Mouse (Mus musculus) CH12.LX (cell line): Measurements from ENCODE around the gene Rnf185. TPM values are rescaled to one million over a fixed set of nuclear protein-coding genes. Genes with fewer than 3 reads are reported as not detected.
A peak's percentile ranks its signal among the peaks of the same experiment; 100 is the strongest.

Experiments used
- DNase-seq: peaks from one replicate; pipeline ENCODE4 v3.0.0-alpha.2; 2013; ENCODE audit errors: extremely low read depth
- H3K27ac ChIP-seq: 2 replicates; pipeline ENCODE4 v1.5.1; 2012; ENCODE audit warnings: low read depth, mild to moderate bottlenecking, control low read depth, moderate library complexity; ENCODE audit not compliant: insufficient read depth
- H3K27me3 ChIP-seq: replicated peaks from 2 replicates; pipeline ENCODE3; 2012; ENCODE audit warnings: inconsistent platforms
- H3K36me3 ChIP-seq, 2 experiments: replicated peaks in 1 of 2; 2 replicates each; pipeline versions ENCODE3 to v1.6.1; 2012; ENCODE audit warnings: inconsistent platforms in 1 of 2, low read length in 1 of 2, mild to moderate bottlenecking in 1 of 2, mixed read lengths in 1 of 2, moderate library complexity in 1 of 2; ENCODE audit not compliant: control insufficient read depth in 1 of 2, insufficient read depth in 1 of 2
- H3K4me1 ChIP-seq, 2 experiments: 2 replicates each; pipeline ENCODE4 v1.6.1; 2012; ENCODE audit warnings: inconsistent platforms in 1 of 2, moderate library complexity in 1 of 2; ENCODE audit not compliant: insufficient read depth in 2 of 2, control insufficient read depth in 1 of 2
- H3K4me2 ChIP-seq: 2 replicates; pipeline ENCODE4 v1.6.1; 2012; ENCODE audit warnings: low read depth, mild to moderate bottlenecking, control low read depth; ENCODE audit not compliant: poor library complexity, insufficient read depth, severe bottlenecking
- H3K4me3 ChIP-seq, 3 experiments: fragments of 150-350 bp in 1 of 3; sonication (generic) in 1 of 3; replicated peaks in 1 of 3; 2 replicates each; pipeline versions ENCODE3 to v1.5.1; 2011 to 2012; ENCODE audit warnings: low read depth in 2 of 3, low read length in 2 of 3, mild to moderate bottlenecking in 2 of 3, moderate library complexity in 2 of 3, control low read depth in 1 of 3, improper control_type of control experiment in 1 of 3, inconsistent platforms in 1 of 3, mixed read lengths in 1 of 3; ENCODE audit not compliant: poor library complexity in 1 of 3
- H3K79me2 ChIP-seq: replicated peaks from 2 replicates; pipeline ENCODE4 v1.6.1; 2012; ENCODE audit warnings: mild to moderate bottlenecking, moderate library complexity; ENCODE audit not compliant: control insufficient read depth, poor library complexity, insufficient read depth, severe bottlenecking; ENCODE audit errors: extremely low read depth
- H3K9ac ChIP-seq: 2 replicates; pipeline ENCODE4 v1.6.1; 2012; ENCODE audit warnings: low read depth, mild to moderate bottlenecking, control low read depth, moderate library complexity; ENCODE audit not compliant: insufficient read depth
- H3K9me3 ChIP-seq: replicated peaks from 2 replicates; pipeline ENCODE3; 2012; ENCODE audit warnings: low read length, inconsistent platforms, mixed read lengths
- CHD1 ChIP-seq: IDR thresholded peaks from 2 replicates; pipeline ENCODE4 v1.6.1; 2012; ENCODE audit warnings: low read depth, low read length, improper control_type of control experiment, inconsistent platforms
- CTCF ChIP-seq, 2 experiments: IDR thresholded peaks in 1 of 2; conservative IDR thresholded peaks in 1 of 2; 2 replicates each; pipeline ENCODE4 v1.5.1; 2011 to 2012; ENCODE audit warnings: low read depth in 2 of 2, low read length in 2 of 2, improper control_type of control experiment in 1 of 2, inconsistent platforms in 1 of 2, mild to moderate bottlenecking in 1 of 2, moderate library complexity in 1 of 2
- E2F4 ChIP-seq: IDR thresholded peaks from 2 replicates; pipeline ENCODE4 v1.6.1; 2011; ENCODE audit warnings: low read depth, low read length, improper control_type of control experiment; ENCODE audit not compliant: insufficient replicate concordance
- ELF1 ChIP-seq: IDR thresholded peaks from 2 replicates; pipeline ENCODE4 v1.6.1; 2014; ENCODE audit warnings: low read depth, mild to moderate bottlenecking, inconsistent platforms, low read length, improper control_type of control experiment
- ETS1 ChIP-seq: conservative IDR thresholded peaks from 2 replicates; pipeline ENCODE4 v1.6.1; 2012; ENCODE audit warnings: low read depth, mild to moderate bottlenecking, inconsistent platforms, low read length, improper control_type of control experiment, moderate library complexity
- HCFC1 ChIP-seq: IDR thresholded peaks from 2 replicates; pipeline ENCODE4 v1.6.1; 2012; ENCODE audit warnings: low read depth, mild to moderate bottlenecking, inconsistent platforms, low read length, improper control_type of control experiment
- IRF4 ChIP-seq: IDR thresholded peaks from 2 replicates; pipeline ENCODE4 v1.6.1; 2014; ENCODE audit warnings: low read depth, mild to moderate bottlenecking, inconsistent platforms, low read length, improper control_type of control experiment
- JUN ChIP-seq: IDR thresholded peaks from 2 replicates; pipeline ENCODE4 v1.6.1; 2011; ENCODE audit warnings: low read depth, mild to moderate bottlenecking, low read length, improper control_type of control experiment, moderate library complexity; ENCODE audit not compliant: insufficient read depth
- KAT2A ChIP-seq: IDR thresholded peaks from 2 replicates; pipeline ENCODE4 v1.6.1; 2012; ENCODE audit warnings: low read length, improper control_type of control experiment, inconsistent platforms; ENCODE audit not compliant: insufficient replicate concordance
- MAFK ChIP-seq: IDR thresholded peaks from 2 replicates; pipeline ENCODE4 v1.6.1; 2011; ENCODE audit warnings: low read length, improper control_type of control experiment; ENCODE audit not compliant: insufficient replicate concordance
- MAX ChIP-seq: IDR thresholded peaks from 2 replicates; pipeline ENCODE4 v1.6.1; 2011; ENCODE audit warnings: low read length, improper control_type of control experiment
- MAZ ChIP-seq: IDR thresholded peaks from 2 replicates; pipeline ENCODE4 v1.6.1; 2012; ENCODE audit warnings: low read depth, mild to moderate bottlenecking, inconsistent platforms, low read length, improper control_type of control experiment, moderate library complexity
- MEF2A ChIP-seq: IDR thresholded peaks from 2 replicates; pipeline ENCODE4 v1.6.1; 2014; ENCODE audit warnings: low read depth, mild to moderate bottlenecking, inconsistent platforms, low read length, improper control_type of control experiment, borderline replicate concordance
- MXI1 ChIP-seq: IDR thresholded peaks from 2 replicates; pipeline ENCODE4 v1.6.1; 2011; ENCODE audit warnings: mild to moderate bottlenecking, low read depth, low read length, improper control_type of control experiment
- MYC ChIP-seq: IDR thresholded peaks from 2 replicates; pipeline ENCODE4 v1.6.1; 2011; ENCODE audit warnings: low read depth, mild to moderate bottlenecking, improper control_type of control experiment, low read length
- NRF1 ChIP-seq: IDR thresholded peaks from 2 replicates; pipeline ENCODE4 v1.6.1; 2014; ENCODE audit warnings: low read depth, mild to moderate bottlenecking, inconsistent platforms, low read length, improper control_type of control experiment, moderate library complexity
- POLR2A ChIP-seq: IDR thresholded peaks from 2 replicates; pipeline ENCODE4 v1.6.1; 2011; ENCODE audit warnings: low read depth, mild to moderate bottlenecking, improper control_type of control experiment, low read length
- RAD21 ChIP-seq: IDR thresholded peaks from 2 replicates; pipeline ENCODE4 v1.6.1; 2011; ENCODE audit warnings: low read depth, mild to moderate bottlenecking, low read length, improper control_type of control experiment, moderate library complexity
- RCOR1 ChIP-seq: conservative IDR thresholded peaks from 2 replicates; pipeline ENCODE4 v1.6.1; 2012; ENCODE audit warnings: low read depth, mild to moderate bottlenecking, inconsistent platforms, low read length, improper control_type of control experiment
- SMC3 ChIP-seq: IDR thresholded peaks from 2 replicates; pipeline ENCODE4 v1.6.1; 2011; ENCODE audit warnings: low read depth, low read length, improper control_type of control experiment
- TBP ChIP-seq: conservative IDR thresholded peaks from 2 replicates; pipeline ENCODE4 v1.6.1; 2011; ENCODE audit warnings: low read depth, low read length, improper control_type of control experiment
- TCF12 ChIP-seq: IDR thresholded peaks from 2 replicates; pipeline ENCODE4 v1.6.1; 2014; ENCODE audit warnings: low read depth, mild to moderate bottlenecking, inconsistent platforms, low read length, improper control_type of control experiment
- UBTF ChIP-seq: IDR thresholded peaks from 2 replicates; pipeline ENCODE4 v1.6.1; 2012; ENCODE audit warnings: low read depth, mild to moderate bottlenecking, inconsistent platforms, low read length, improper control_type of control experiment, moderate library complexity
- USF1 ChIP-seq: IDR thresholded peaks from 2 replicates; pipeline ENCODE4 v1.6.1; 2014; ENCODE audit warnings: low read depth, mild to moderate bottlenecking, inconsistent platforms, low read length, improper control_type of control experiment
- USF2 ChIP-seq: conservative IDR thresholded peaks from 2 replicates; pipeline ENCODE4 v1.6.1; 2011; ENCODE audit warnings: low read depth, low read length, improper control_type of control experiment
- ZKSCAN1 ChIP-seq: IDR thresholded peaks from 2 replicates; pipeline ENCODE4 v1.6.1; 2012; ENCODE audit warnings: low read depth, inconsistent platforms, low read length, improper control_type of control experiment, borderline replicate concordance
- ZNF384 ChIP-seq: IDR thresholded peaks from 2 replicates; pipeline ENCODE4 v1.6.1; 2012; ENCODE audit warnings: low read depth, low read length, improper control_type of control experiment, inconsistent platforms
- dilution Hi-C: fragments of 300-500 bp; cut with MboI; formaldehyde crosslinking; loops from 2 replicates; pipeline ENCODE4 v1.14.3; 2020; ENCODE audit warnings: low sequenced_read_pairs; ENCODE audit not compliant: extremely low pct_unique_long_range_greater_than_20kb, extremely low pct_ligation_motif_present
- in situ Hi-C: fragments of 300-500 bp; cut with MboI; formaldehyde crosslinking; loops from 3 replicates; pipeline ENCODE4 v1.14.3; 2019; ENCODE audit warnings: low sequenced_read_pairs, low pct_ligation_motif_present, low pct_unique_long_range_greater_than_20kb, mixed read lengths
- polyA plus RNA-seq: library from polyadenylated mRNA; unstranded; fragments of >175 nt; gene quantifications from 2 replicates; pipeline ENCODE4 v1.2.1, GENCODE M21; 2012; ENCODE audit warnings: low read depth; ENCODE audit not compliant: insufficient read length
- total RNA-seq, 2 experiments: library from RNA; depleted of rRNA; stranded (reverse); fragments of 300-350 nt in 1 of 2; fragments of >200 nt in 1 of 2; gene quantifications; 2 replicates each; pipeline ENCODE4 v1.2.3; 2012 to 2014

Gene Rnf185
- total and polyA plus RNA-seq, 3 experiments, result 15.6 to 26.7 (median 26.4) TPM

GRCm38 (mm10) chr11:3404287-3405047 is 47.7 kb downstream of the Rnf185 start:
- Histone ChIP-seq H3K27me3 (no peaks in the 10 kb centered on the region), H3K27ac (no peak overlapping the region), H3K4me3 (no peak overlapping the region), H3K4me1 (peaks cover 5 to 67% of the 10 kb centered on the region in 2 experiments; a peak in 2 of 4 replicates), H3K4me2 (no peak overlapping the region), H3K9ac (no peak overlapping the region), H3K79me2 (peaks cover 56% of the 10 kb centered on the region), H3K9me3 (no peaks in the 10 kb centered on the region), H3K36me3 (peaks cover 0 to 52% of the 10 kb centered on the region in 2 experiments)
- in situ Hi-C loops, result no loop called here
- TF ChIP-seq MXI1, result no peak
- no peak for TF ChIP-seq USF2
- TF ChIP-seq KAT2A, result no peak
- no peak for TF ChIP-seq POLR2A
- TF ChIP-seq ZNF384, result no peak
- no peak for TF ChIP-seq MAZ
- no peak for TF ChIP-seq RAD21
- no peak for TF ChIP-seq SMC3
- TF ChIP-seq E2F4, result no peak
- no peak for TF ChIP-seq JUN
- no peak for TF ChIP-seq CTCF (conservative IDR thresholded peaks at IDR 0.05 in 1 of 2, IDR thresholded peaks at IDR 0.05 in 1 of 2; ENCODE audit: low read depth in 2 of 2, low read length in 2 of 2)
- TF ChIP-seq UBTF, result no peak
- no peak for TF ChIP-seq IRF4
- TF ChIP-seq NRF1, result no peak
- TF ChIP-seq HCFC1, result no peak
- no peak for TF ChIP-seq MYC
- no peak for TF ChIP-seq TCF12
- no peak for TF ChIP-seq USF1
- dilution Hi-C loops, result no loop called here
- no peak for DNase-seq

DNA sequence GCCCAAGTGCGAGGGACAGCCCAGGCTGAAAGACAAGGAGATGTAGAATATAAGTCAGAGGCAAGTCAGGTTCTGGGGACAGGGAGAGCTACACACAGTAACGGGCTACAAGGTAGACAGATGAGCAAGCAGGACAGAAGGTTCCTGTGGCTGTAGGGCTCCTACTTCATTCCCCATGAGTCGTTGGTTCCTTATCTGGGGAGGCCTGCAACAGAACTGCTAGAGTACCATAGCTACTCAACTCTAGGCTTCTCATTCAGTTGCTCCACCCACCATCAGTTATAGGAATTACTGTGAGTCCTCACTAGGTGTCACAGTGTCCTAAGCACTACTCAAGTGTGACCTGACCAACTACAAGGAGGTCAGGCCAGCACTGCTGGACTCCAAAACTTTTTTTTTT is 49.1 kb downstream of the Rnf185 start:
- Histone ChIP-seq H3K27ac (no peak overlapping the region), H3K36me3 (peaks cover 0 to 61% of the 10 kb centered on the region in 2 experiments), H3K27me3 (no peaks in the 10 kb centered on the region), H3K9me3 (no peaks in the 10 kb centered on the region), H3K9ac (no peak overlapping the region), H3K4me1 (peaks cover 5 to 65% of the 10 kb centered on the region in 2 experiments; a peak in 2 of 4 replicates), H3K4me2 (no peak overlapping the region), H3K79me2 (peaks cover 56% of the 10 kb centered on the region), H3K4me3 (no peak overlapping the region)
- DNase-seq, result peak; percentile 65
- dilution Hi-C loops, result no loop called here
- in situ Hi-C loops, result no loop called here
- no peak for TF ChIP-seq ETS1
- TF ChIP-seq RAD21, result peak; percentile 8; the same call in 1 of the 2 replicates
- no peak for TF ChIP-seq MEF2A
- TF ChIP-seq MAX, result no peak
- TF ChIP-seq ZKSCAN1, result no peak
- TF ChIP-seq E2F4, result no peak
- TF ChIP-seq CTCF (conservative IDR thresholded peaks at IDR 0.05 in 1 of 2, IDR thresholded peaks at IDR 0.05 in 1 of 2; ENCODE audit: low read depth in 2 of 2, low read length in 2 of 2), result peak in 1 of 2 experiments; percentile 43; a peak in 2 of 4 replicates
- no peak for TF ChIP-seq CHD1
- no peak for TF ChIP-seq HCFC1
- TF ChIP-seq MAZ, result no peak
- no peak for TF ChIP-seq TCF12
- TF ChIP-seq ELF1, result no peak
- TF ChIP-seq TBP, result no peak
- TF ChIP-seq POLR2A, result no peak
- peak; percentile 12; the same call in 1 of the 2 replicates for TF ChIP-seq SMC3
- TF ChIP-seq RCOR1, result no peak
- no peak for TF ChIP-seq NRF1
- no peak for TF ChIP-seq MAFK
